Mouse (Mus musculus) embryo, embryonic 10.5 days (tissue): ENCODE data around the gene Dscaml1.
A peak's percentile ranks its signal among the peaks of the same experiment; 100 is the strongest.

Experiments used
- DNase-seq: peaks from one replicate; pipeline ENCODE4 v3.0.0-alpha.2; 2015; ENCODE audit warnings: low spot score

Gene Dscaml1

DNA sequence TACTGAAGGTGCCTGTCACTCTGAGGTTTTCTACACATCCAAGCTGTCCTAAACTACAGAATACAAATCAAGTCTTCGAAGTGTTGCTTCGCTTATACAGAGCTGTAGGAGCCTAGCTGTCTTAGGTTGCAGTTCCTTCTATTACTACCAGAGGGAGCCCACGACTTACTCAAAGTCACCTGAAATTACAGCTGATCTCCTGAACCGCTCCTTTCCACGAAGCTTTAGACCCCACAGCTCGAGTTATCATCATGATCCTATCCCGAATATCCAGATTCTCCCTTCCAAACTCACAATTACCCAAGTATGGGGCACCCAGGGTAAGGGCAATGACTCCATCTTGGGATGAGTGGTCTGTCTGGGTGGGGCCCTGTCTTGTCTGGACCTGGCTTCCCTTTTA, 14.6 kb upstream of the Dscaml1 start:
- DNase-seq = peak; percentile 77

DNA sequence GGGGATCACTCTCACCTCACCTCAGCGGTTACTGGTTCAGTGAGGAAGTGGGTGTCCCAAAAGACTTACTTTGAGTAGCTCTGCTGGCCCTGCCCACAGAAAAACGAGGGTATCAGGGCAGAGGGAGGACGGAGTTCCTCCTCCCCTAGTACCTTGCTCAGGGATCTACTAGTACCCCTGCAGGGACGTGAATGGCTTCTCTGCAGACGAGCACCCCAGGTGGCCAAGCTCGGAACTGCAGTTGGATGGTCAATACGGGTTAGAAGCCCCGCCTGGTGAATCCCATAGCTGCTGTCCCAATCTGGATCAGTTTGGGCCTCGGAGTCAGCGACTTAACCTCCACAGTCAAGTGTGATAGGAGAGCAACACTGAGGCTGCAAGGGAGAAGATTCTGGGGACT, 14.1 kb upstream of the Dscaml1 start:
- peak; percentile 94 for DNase-seq

DNA sequence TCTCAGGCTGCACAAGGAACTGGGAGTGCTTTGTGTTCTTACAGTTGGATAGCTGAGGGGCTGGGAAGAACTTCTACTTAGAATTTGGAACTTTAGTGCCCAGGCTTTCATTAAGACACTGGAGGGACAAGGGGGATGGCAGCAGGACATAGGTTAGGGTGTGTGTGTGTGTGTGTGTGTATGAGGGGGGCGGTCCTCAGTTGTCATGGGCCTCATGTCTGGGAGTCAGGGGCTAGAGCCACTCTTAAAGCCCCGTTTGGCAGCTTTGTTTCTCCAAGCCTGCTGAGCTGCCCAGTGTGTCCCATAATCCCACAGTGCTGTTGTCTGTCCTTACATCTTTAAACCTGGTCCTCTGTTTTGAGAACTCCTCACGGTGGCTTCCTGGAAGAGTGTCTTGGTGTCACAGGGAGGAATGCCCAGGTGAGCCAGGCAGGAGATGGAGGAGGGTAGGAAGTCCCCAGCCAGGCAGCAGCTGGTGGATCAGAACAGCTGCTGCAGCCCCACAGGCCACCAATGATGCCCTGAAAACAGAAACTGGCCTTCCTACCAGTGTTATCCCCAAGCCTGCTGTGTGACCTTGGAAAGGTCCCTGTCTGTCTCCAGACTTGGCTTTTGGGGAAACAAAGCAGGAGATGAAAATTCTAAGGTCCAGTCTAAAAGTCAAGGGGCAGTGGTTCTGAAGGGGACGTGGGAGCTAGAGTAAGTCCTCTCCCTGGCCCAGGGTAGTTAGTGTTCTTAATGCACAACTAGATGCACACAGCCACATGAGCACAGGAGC, 13.5 kb upstream of the Dscaml1 start:
- DNase-seq = no peak

DNA sequence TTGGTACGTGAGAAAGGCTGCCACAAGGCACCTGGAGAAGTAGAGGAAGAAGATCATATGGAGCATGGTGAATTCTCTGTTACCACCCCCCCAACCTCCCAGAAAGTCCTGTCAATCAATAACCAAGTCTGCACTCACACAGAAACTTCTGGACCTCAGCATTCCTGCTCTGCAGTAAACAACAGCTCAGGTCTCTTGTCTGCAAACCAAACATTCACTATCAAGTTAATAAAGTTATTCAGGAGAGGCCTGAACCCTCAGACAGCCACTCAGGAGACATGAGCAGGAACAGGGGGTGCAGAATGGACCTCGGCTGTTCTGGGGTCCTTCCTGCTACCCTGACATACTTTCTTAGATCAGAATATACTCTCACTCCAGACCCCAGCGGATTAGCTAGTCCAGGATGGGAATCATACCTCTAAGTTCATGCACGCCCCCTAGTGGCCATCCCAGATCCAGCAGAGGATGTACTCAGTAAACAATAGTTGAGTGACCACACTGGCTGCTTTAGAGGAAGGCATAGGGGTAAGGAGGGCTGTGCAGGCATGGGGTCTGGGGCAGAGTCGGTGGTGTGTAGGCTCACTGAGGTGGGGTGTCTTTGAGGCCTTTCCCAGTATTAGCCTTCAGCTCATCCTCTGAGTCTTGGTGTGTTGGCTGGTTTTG, 12.8 kb upstream of the Dscaml1 start:
- peak; percentile 57 for DNase-seq

DNA sequence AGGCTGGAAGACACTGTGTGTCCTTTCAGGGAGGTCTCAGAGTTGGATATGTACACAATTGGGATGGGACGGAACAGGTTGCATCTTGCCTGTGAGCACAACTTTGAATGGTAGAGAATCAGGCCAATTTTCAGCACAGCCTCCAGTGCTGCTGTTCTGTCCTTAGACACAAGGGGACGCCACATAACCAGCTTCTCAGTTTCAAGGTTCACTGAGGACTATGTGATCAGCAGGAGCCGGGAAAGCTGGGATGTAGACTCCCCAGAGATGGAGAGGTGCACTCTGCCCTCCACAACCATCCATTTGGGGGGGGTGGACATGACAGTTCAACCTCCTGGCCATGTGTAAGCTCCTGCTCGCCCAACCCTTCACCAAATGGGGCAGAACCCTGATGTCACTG, 10.5 kb upstream of the Dscaml1 start:
- peak; percentile 47 for DNase-seq

DNA sequence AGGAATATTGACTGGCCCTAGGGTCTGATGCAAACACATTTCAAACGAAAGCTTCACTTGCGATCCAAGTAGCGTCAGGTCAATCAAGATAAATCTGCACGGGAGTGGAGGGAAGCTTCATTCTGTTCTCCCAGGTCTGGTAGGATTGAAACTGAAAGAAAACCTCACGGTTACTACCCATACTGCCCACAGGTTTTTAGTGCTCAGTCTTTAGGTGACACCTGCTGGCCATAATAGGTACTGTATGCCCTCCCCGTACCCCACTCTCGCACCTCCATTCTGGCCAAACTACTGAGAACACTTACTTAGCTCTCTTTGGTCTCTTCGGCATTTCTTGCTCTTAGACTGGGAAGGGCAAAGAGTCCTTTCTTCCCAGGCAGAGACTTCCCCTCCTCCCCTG, 9.2 kb upstream of the Dscaml1 start:
- peak; percentile 66 for DNase-seq

DNA sequence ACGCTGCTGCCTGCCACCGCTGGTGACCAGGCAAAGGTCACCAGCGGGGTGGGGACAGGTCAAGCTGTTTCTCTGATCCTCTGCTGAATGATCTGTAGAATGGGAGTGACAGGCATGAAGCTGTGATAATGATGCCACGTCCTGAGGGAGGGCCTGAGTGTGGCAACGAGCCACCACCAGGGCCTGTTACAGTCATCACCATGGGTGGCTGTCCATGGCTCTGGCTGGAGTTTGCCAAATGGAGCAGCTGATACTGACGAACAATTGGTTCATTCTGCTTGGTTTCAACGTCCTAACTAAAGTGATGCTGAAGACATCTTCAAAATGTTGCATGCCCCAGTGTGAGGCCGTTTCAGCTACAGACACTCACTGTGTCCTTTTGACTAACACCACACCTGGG, 8.2 kb upstream of the Dscaml1 start:
- no peak for DNase-seq

DNA sequence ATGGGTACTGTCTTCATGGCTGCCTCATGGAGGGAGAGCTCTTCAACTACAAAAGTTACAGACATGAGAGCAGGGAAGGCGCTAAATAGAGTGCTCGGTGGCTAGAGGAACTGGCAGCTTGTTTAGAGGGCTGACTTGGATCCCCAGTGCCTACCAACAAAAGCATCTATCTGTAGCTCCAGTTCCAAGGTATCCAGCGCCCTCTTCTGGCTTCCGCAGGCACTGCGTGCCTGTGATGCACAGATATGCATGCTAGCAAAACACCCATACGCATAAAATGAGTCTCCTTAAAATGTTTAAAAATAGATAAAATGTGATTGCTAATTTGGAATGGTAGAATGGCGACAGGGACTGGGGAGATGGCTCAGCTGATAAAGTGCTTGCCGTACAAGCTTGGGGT, 5.2 kb upstream of the Dscaml1 start:
- peak; percentile 33 for DNase-seq

DNA sequence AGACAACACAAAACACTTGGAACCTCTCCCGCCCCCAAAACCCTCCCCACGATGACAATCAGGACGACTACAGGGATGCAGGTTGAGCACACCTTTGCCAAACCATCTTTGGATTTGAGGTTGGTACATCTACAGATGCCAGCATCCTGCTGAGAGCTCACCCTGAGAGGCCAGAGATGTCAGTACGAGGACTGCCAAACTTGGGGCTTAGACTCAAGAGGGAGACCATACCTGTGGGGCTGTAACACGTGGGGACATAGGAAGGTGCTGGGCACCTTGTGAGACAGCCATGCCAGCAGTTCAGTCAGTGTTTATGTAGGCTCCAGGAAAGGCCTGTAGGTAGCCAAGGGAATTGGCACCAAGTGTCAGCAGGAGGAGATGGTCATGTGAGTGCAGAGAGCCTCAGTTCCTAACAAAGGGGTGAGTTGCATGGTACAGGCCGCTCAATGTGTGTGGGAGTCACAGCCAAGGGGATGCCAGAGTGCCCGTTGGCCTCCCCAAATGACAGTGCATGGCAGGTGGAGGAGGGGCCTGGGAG, 3.6 kb upstream of the Dscaml1 start:
- no peak for DNase-seq

DNA sequence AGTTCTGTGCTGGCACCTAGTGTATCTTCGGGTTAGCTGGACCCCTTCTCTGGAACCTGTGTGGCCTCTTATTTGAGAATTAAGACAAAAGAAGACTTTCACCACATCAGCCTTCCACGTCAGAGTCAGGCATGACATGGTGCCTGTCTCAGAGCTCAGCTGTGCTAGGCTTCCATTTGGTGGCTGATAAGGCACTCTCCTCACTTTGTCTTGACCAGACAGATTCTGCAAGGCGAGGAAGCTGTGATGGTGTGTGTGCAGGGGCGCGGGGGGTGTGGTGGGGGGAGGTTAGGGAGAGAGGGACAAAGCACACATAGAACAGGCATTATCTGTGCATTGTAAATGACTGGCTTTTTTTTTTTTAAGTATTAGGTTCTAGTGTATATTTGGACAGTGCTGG, 3.0 kb downstream of the Dscaml1 start:
- DNase-seq = no peak

DNA sequence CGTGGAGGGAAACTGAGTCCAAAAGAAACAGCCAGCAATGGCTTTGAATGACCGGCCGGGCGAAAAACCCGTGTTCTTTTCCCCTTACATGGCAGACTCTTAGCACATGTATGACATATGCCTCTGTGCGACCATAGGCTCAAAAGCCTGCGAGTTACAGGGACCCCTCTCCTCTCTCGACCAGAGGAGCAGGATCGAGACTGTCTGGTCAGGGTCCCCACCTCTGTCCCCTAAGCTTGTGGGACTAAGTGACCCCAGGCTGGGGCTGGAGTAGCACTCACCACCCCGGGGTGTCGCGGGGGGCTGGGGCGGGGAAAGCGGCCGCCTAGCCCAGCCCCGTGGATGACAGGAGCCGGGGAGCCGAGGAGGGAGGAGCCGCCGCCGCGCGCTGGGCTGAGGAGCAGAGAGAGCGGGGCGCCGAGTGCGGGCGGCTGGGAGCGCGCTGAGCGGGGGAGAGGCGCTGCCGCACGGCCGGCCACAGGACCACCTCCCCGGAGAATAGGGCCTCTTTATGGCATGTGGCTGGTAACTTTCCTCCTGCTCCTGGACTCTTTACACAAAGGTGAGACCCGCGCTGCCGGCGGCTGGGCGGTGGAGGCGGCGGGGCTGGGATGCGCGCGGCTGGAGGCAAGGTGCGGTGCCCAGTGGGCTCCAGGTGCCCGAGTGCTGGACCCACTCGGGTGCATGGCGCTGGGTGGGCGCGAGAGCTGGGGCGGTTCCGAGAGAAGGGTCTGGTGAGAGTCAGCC, 3.7 kb downstream of the Dscaml1 start:
- DNase-seq = peak; percentile 44

DNA sequence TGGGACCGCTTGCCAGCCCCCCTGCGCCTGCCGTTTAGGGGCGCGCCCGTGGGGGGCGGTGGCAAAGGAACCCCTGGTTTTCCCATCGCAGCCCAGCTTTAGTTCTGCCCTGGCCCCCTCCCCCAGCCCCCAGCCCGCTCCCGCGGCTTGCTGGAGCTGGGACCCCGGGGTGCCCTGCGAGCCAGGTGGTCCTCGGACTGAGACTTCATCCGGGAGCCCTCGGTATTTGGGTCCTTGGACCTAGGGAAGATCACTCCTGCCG, 4.2 kb downstream of the Dscaml1 start:
- no peak for DNase-seq

DNA sequence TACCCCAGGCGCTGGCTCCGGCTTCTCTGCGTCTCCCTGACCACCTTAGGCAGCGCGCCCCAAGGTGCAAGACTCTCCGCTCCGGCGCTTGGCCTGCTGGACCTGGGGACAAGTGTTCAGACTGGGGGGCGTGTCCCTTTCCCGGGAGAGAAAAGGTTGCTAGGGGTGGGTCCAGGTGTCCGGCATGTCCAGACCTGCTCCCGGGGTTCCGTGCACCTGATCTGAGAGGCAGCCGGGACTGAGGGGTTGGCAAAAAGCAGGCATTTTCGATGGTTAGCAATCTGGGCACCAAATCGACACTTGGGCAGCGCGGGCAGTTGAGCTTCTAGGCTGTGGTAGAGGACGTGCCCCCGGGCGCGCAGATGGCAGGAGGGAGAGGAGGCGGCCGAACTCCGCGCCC, 4.7 kb downstream of the Dscaml1 start:
- no peak for DNase-seq

DNA sequence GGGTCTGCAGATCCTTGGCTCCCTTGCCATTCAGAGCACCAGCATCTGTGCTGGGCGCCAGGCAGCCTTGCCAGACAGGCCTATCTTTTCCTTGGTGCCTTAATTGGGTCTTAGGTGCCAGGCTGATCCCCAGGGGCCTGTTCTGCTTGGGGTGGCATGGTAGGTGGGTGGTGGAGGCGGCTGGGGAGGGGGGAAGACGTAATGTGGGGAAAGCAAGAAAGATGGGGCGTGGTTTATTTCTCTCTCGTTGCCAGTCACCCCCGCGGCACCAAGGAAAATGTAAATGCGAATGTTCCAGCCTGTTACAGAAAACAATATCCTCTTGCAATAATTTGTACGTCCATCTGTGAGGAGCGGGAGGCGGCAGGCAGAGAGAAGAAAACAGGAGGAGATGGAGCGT, 6.2 kb downstream of the Dscaml1 start:
- no peak for DNase-seq

DNA sequence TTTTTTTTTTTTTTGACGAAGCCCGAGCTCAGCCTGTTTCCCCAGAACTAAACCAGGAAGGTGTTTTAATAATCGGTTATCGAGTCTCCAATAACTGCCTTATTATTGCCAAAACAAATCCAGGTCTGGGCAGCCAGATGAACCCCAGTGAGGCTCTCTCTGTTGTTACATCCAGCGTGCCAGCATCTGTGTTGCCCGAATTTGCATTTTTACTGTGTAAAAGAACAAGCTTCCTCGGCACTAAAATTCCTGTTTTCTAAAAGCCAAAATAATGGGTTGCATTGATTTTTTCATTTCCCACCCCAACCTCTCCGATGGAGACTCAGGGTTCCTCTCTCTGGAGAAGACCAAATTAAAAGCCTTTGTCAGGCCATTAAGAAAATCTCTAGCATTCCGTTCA, 6.7 kb downstream of the Dscaml1 start:
- DNase-seq = no peak

DNA sequence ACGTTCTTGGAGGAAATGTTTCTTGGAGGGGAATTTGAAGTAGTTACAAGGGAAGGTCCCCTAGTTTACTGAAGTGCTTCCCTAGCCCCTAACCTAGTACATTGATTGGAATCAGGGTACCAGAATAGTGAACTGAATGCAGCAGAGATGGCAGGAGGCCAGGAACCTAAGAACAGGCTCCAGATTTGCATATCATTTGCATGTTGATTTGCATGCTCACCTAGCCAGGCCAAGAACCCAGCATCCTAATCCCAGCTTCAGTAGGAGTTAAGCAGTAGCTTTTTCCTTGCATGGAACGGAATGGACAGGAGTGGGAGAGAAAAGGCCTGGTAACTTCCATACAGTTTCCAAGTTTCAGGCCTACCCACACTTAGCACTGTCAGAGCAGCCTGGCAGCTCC, 7.7 kb downstream of the Dscaml1 start:
- DNase-seq = no peak

DNA sequence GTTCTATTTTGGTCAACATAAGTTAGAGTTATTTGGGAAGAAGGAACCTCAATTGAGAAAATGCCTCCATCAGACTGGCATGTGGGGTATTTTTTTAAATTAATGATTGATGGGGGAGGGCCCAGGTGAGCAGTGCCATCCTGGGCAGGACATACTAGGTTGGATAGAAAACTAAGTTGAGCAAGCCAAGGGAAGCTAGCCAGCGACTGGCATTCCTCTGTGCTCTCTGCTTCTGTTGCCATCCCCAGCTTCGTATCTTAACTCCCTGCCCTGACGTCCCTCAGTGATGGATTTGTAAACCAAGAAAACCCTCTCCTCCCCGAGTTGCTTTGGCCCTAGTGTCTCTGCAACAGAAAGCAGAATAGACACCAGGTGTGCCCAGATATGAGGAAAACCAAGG, 12.6 kb downstream of the Dscaml1 start:
- no peak for DNase-seq

DNA sequence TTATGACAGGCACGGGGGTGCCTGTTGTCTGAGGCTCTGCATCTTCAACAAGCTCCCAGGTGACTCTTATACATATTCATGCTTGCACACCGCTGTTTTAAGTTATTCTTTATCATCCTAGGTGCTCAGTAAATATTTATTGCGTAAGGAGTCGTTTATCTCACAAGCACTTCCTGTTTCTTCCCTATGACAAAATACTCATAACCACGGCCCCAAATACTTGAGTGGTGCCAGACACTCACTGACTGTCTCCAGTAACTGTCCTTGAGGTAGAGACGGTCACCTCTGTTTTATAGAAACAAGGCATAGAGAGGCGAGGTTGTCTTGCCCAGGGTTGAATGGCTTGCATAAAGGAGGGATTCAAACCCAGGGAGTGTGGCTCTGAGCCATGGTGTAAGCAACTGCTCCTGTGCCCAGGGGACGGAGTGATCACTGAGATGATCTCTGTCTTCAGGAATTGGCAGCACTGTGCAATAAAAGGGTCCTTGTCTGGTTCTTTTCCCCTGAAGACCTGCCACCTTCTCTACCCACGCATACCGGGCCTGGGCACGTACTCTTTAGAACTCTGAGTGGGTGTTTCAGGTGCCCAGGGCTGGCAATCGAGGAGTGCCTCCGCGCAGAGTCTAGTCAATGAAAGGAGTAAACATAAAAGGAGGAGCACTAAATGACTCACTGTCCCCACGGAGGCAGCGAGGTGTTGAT, 13.8 kb downstream of the Dscaml1 start:
- no peak for DNase-seq

DNA sequence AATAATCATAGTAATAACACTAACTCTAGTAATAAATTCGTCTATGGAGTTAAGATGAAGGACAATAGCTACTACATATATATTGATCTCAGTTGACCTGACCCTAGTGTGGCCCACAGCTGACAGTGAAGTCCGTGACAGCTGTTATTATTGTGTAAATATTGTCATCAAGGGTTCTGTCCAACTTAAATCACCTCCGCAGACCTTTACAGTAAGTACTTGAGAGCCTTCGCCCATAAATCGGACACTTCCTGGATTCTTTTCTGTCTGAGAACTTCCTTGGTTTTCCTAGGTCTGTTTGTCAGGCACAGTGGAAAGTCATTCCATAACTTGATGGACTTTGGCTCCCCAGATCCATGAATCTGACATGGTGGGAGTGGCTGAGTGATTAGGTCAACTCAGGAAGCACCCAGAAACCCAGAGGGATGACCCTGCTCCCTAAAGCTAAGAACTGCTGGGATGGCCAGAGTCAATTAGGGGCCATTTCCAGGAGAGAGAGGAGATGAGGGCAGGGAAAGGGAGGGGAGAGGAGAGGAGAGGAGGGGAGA, 17.9 kb downstream of the Dscaml1 start:
- DNase-seq = no peak

DNA sequence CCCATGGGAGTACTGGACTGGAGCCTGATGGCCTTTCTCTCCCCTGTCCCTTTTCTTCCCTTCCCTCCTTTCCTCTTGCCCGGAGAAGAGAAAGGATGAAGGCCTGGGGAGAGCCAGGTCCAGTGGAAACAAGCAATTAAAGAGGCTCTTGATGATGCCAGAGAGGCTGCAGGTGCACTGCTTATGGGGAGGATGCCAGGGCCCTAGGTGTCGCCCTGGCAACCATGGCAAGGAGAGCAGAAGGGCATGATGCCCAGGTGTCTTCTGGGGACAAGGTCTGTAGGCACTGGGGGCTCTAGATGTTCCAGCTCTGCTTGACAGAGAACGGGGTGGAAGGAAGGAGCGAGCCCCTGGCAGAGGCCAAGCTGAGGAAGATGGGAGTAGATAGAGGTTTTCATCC, 23.2 kb downstream of the Dscaml1 start:
- no peak for DNase-seq

DNA sequence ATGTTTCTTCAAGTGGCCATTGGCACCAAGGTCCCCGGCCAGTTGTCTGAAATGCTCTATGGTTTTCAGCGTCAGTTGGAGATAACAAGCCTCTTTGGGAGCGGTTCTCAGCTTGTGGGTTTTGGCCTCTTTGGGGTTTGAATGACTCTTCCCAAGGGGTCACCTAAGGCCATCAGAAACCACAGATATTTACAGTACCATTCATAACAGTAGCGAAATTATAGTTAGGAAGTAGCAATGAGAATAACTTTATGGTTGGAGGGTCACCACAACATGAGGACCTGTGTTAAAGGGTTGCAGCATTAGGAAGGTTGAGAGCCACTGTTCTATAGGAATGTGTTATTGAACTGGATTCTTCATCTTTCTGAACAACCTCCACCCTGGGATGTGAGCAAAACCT, 24.9 kb downstream of the Dscaml1 start:
- DNase-seq = no peak

DNA sequence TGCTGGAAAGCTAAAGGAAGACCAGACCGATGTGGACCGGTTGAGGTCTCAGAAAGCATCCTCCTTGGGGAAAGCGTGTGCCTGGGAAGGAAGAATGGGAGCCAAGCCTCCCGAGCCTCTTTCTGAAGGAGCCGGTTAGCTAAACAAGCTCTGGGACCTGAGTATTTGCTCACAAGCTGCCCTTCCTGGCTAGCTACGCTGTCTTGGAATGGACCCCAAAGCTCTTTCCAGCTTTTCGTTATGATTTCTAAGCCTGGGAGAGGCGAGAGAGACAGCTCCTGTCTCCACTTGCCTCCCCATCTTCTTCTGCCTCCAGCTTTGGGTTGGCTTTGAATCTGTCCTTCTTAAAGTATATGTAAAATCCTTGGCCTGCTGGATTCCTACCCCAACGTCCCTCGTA, 27.6 kb downstream of the Dscaml1 start:
- DNase-seq = no peak
